Mouse (Mus musculus) embryonic facial prominence, embryonic 10.5 days (tissue): ENCODE measurements around the gene Cux1. TPM values are rescaled to one million over a fixed set of nuclear protein-coding genes. Genes with fewer than 3 reads are reported as not detected.
A peak's percentile ranks its signal among the peaks of the same experiment; 100 is the strongest.

Experiments
- DNase-seq: peaks from one replicate; pipeline ENCODE4 v3.0.0-alpha.2; 2017; ENCODE audit warnings: low spot score
- H3K27ac ChIP-seq: fragments of 300-500 bp; sonication (generic); replicated peaks from 2 replicates; pipeline ENCODE4 v1.5.1; 2016; ENCODE audit warnings: mild to moderate bottlenecking
- H3K27me3 ChIP-seq: fragments of 300-500 bp; sonication (generic); replicated peaks from 2 replicates; pipeline ENCODE4 v1.6.1; 2016; ENCODE audit warnings: low read depth, mild to moderate bottlenecking; ENCODE audit not compliant: poor library complexity, severe bottlenecking
- H3K36me3 ChIP-seq: fragments of 300-500 bp; sonication (generic); replicated peaks from 2 replicates; pipeline ENCODE4 v1.6.1; 2016; ENCODE audit warnings: mild to moderate bottlenecking, moderate library complexity
- H3K4me1 ChIP-seq: fragments of 300-500 bp; sonication (generic); 2 replicates; pipeline ENCODE4 v1.6.1; 2016
- H3K4me3 ChIP-seq: fragments of 300-500 bp; sonication (generic); 2 replicates; pipeline ENCODE4 v1.5.1; 2016; ENCODE audit warnings: mild to moderate bottlenecking, moderate library complexity
- H3K9me3 ChIP-seq: fragments of 300-500 bp; sonication (generic); 2 replicates; pipeline ENCODE4 v1.6.1; 2016; ENCODE audit warnings: mild to moderate bottlenecking
- WGBS: fragments of 180-500 bp; shearing (Covaris S2); methylation state at CpG from one replicate; pipeline ENCODE4 v1.1.7; 2016; 5-methylcytosine and 5-hydroxymethylcytosine counted together
- polyA plus RNA-seq: library from polyadenylated mRNA; unstranded; fragments of >200 nt; fragmentation: Nextera tagmentation; extraction: Ambion mirVana; gene quantifications from 2 replicates; pipeline ENCODE4 v1.2.1, GENCODE M21; 2016

Gene Cux1
- polyA plus RNA-seq, 1 experiment from 2014 or later = 75.3 TPM

GRCm38 (mm10) chr5:136488223-136488622 lies 79.1 kb downstream of the Cux1 start:
- WGBS = 82% methylated on average over 1 of the region's 1 CpGs

GRCm38 (mm10) chr5:136487397-136488093 lies 79.7 kb downstream of the Cux1 start:
- DNase-seq = no peak
- H3K4me3 ChIP-seq = no peak overlapping the region
- no peak overlapping the region for H3K27ac ChIP-seq
- peaks cover 33% of the 10 kb centered on the region for H3K4me1 ChIP-seq
- WGBS = 76% methylated on average over 11 of the region's 11 CpGs
- no peaks in the 10 kb centered on the region for H3K9me3 ChIP-seq
- H3K36me3 ChIP-seq = peaks cover 32% of the 10 kb centered on the region
- H3K27me3 ChIP-seq = no peaks in the 10 kb centered on the region

More at GRCm38 (mm10) chr5:136488223-136488622, 79.1 kb downstream of the Cux1 start:
- no peak overlapping the region for H3K27ac ChIP-seq
- H3K36me3 ChIP-seq = peaks cover 25% of the 10 kb centered on the region
- H3K9me3 ChIP-seq = no peaks in the 10 kb centered on the region
- DNase-seq = no peak
- H3K27me3 ChIP-seq = no peaks in the 10 kb centered on the region
- H3K4me3 ChIP-seq = no peak overlapping the region
- H3K4me1 ChIP-seq = peaks cover 38% of the 10 kb centered on the region

GRCm38 (mm10) chr5:136486401-136486800 lies 80.9 kb downstream of the Cux1 start:
- H3K36me3 ChIP-seq = peaks cover 42% of the 10 kb centered on the region
- no peak overlapping the region for H3K27ac ChIP-seq
- no peak for DNase-seq
- no peaks in the 10 kb centered on the region for H3K27me3 ChIP-seq
- no peaks in the 10 kb centered on the region for H3K9me3 ChIP-seq
- no peak overlapping the region for H3K4me3 ChIP-seq
- WGBS = 95% methylated on average over 3 of the region's 3 CpGs
- H3K4me1 ChIP-seq = peaks cover 33% of the 10 kb centered on the region

DNA sequence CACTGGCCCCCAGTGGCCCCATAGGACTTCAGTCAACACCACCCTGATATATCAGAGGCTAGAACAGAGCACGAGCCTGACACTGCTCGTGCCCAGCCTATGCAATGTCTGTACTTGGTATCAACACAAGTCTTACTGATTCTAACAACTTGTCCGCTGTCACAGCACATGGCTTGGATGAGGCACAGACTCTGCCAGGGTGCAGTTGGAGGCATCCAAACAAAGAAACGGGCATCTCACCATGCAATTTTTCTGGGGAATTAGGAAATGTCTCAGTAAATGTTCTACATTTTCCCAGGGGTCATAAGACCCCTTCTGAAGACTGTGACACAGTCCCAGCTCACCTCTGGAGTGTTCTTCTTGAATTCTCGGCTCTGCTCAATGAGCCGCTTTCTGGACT lies 81.9 kb downstream of the Cux1 start:
- WGBS = 92% methylated on average over 6 of the region's 6 CpGs
- H3K36me3 ChIP-seq = peaks cover 51% of the 10 kb centered on the region
- no peak for DNase-seq

DNA sequence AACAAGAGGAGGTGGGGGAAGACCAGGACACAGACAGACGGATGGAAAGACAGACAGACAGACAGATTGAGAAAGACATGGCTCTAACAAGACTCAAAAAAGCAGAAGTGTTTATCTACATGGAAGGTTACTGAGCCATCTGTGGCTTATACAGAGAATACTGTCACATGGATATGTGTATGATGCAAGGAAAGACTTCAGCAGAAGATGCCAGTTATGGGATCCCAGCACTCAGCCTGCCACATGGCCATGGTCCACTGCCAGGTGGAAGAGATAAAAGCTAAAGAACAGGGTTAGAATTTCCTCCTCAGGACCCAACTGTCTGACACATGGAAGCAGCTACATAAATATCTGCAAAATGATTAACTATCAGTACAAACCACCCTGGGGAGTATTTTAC lies 84.9 kb downstream of the Cux1 start:
- Histone ChIP-seq H3K4me1 (peaks cover 5% of the 10 kb centered on the region; the same call in 1 of the 2 replicates), H3K36me3 (peaks cover 72% of the 10 kb centered on the region), H3K27ac (no peak overlapping the region), H3K4me3 (no peak overlapping the region), H3K27me3 (no peaks in the 10 kb centered on the region), H3K9me3 (no peaks in the 10 kb centered on the region)
- 86% methylated on average over 1 of the region's 1 CpGs for WGBS
- DNase-seq = no peak

More for the DNA sequence above, 81.9 kb downstream of the Cux1 start:
- Histone ChIP-seq H3K4me1 (peaks cover 29% of the 10 kb centered on the region), H3K27ac (no peak overlapping the region), H3K27me3 (no peaks in the 10 kb centered on the region), H3K4me3 (no peak overlapping the region), H3K9me3 (no peaks in the 10 kb centered on the region)

DNA sequence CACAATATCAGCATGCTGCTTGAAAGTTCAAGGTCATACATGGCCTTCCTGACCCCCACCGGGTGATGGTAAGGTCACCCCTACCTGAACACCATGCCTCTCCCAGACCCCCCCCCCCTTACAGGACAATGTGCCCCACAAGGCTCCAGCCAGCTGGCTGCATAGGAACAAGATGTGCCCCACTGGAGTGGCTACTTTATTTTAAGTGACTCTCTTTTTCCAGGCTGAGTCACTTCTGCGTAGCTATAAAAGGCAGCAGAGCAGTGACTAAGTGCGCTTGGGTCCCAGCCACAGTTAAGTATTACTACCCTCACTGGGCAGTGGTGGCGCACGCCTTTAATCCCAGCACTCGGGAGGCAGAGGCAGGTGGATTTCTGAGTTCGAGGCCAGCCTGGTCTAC lies 86.7 kb downstream of the Cux1 start:
- Histone ChIP-seq H3K4me1 (peaks cover 5% of the 10 kb centered on the region; the same call in 1 of the 2 replicates), H3K27me3 (no peaks in the 10 kb centered on the region), H3K36me3 (peaks cover 75% of the 10 kb centered on the region), H3K27ac (no peak overlapping the region), H3K9me3 (no peaks in the 10 kb centered on the region), H3K4me3 (no peak overlapping the region)
- 92% methylated on average over 7 of the region's 7 CpGs for WGBS
- no peak for DNase-seq

DNA sequence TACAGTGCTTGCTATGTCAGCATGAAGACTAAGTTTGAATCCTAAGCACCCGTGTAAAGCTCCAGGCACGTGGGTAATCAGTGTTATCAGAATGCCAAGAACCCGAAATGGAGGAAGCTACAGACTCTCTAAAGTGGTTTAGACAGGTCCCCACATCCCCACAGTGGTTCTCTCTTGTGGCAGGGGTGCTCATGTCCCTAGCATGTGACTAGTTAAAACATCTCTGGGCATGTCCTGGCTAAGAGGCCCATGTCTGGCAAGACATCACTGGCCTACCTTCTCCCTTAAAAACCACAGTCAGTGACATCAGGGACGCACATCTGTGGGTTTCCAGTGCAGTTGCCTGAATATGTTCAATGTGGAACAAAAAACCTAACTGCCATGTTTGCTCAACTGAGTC lies 87.5 kb downstream of the Cux1 start:
- Histone ChIP-seq H3K36me3 (peaks cover 69% of the 10 kb centered on the region), H3K4me1 (peaks cover 10% of the 10 kb centered on the region), H3K27ac (no peak overlapping the region), H3K9me3 (no peaks in the 10 kb centered on the region), H3K4me3 (no peak overlapping the region), H3K27me3 (no peaks in the 10 kb centered on the region)
- no peak for DNase-seq
- WGBS = 88% methylated on average over 4 of the region's 4 CpGs

GRCm38 (mm10) chr5:136479024-136479763 lies 88.1 kb downstream of the Cux1 start:
- DNase-seq = no peak
- no peak overlapping the region for H3K27ac ChIP-seq
- H3K36me3 ChIP-seq = peaks cover 66% of the 10 kb centered on the region
- peaks cover 16% of the 10 kb centered on the region for H3K4me1 ChIP-seq
- WGBS = 84% methylated on average over 6 of the region's 6 CpGs
- no peaks in the 10 kb centered on the region for H3K27me3 ChIP-seq
- no peaks in the 10 kb centered on the region for H3K9me3 ChIP-seq
- H3K4me3 ChIP-seq = no peak overlapping the region

- Histone ChIP-seq H3K27ac (no peak overlapping the region), H3K36me3 (peaks cover 38% of the 10 kb centered on the region), H3K9me3 (no peaks in the 10 kb centered on the region), H3K27me3 (no peaks in the 10 kb centered on the region), H3K4me3 (no peak overlapping the region), H3K4me1 (peaks cover 34% of the 10 kb centered on the region)
- WGBS = 88% methylated on average over 3 of the region's 3 CpGs
- no peak for DNase-seq
Observed at GRCm38 (mm10) chr5:136476272-136476671, 91.0 kb downstream of the Cux1 start.

- DNase-seq = no peak
- no peaks in the 10 kb centered on the region for H3K27me3 ChIP-seq
- WGBS = 94% methylated on average over 1 of the region's 1 CpGs
Observed at GRCm38 (mm10) chr5:136475161-136475560, 92.1 kb downstream of the Cux1 start.

GRCm38 (mm10) chr5:136474086-136474485 lies 93.2 kb downstream of the Cux1 start:
- WGBS = 45% methylated on average over 3 of the region's 3 CpGs
- H3K4me1 ChIP-seq = peaks cover 40% of the 10 kb centered on the region
- peak; percentile 36 for DNase-seq

More at GRCm38 (mm10) chr5:136475161-136475560, 92.1 kb downstream of the Cux1 start:
- no peak overlapping the region for H3K4me3 ChIP-seq
- peaks cover 34% of the 10 kb centered on the region for H3K4me1 ChIP-seq
- H3K9me3 ChIP-seq = no peaks in the 10 kb centered on the region
- H3K27ac ChIP-seq = no peak overlapping the region
- peaks cover 30% of the 10 kb centered on the region for H3K36me3 ChIP-seq

GRCm38 (mm10) chr5:136473337-136473736 lies 94.0 kb downstream of the Cux1 start:
- H3K27ac ChIP-seq = no peak overlapping the region

More at GRCm38 (mm10) chr5:136474086-136474485, 93.2 kb downstream of the Cux1 start:
- no peak overlapping the region for H3K27ac ChIP-seq
- H3K27me3 ChIP-seq = no peaks in the 10 kb centered on the region
- H3K36me3 ChIP-seq = peaks cover 25% of the 10 kb centered on the region
- H3K4me3 ChIP-seq = no peak overlapping the region
- H3K9me3 ChIP-seq = no peaks in the 10 kb centered on the region

GRCm38 (mm10) chr5:136472846-136473245 lies 94.4 kb downstream of the Cux1 start:
- H3K9me3 ChIP-seq = no peaks in the 10 kb centered on the region
- no peak for DNase-seq
- peaks cover 49% of the 10 kb centered on the region for H3K4me1 ChIP-seq
- no peak overlapping the region for H3K27ac ChIP-seq
- no peaks in the 10 kb centered on the region for H3K27me3 ChIP-seq
- H3K4me3 ChIP-seq = no peak overlapping the region
- peaks cover 12% of the 10 kb centered on the region for H3K36me3 ChIP-seq
- WGBS = 81% methylated on average over 6 of the region's 6 CpGs

More at GRCm38 (mm10) chr5:136473337-136473736, 94.0 kb downstream of the Cux1 start:
- WGBS = 38% methylated on average over 6 of the region's 6 CpGs
- peaks cover 17% of the 10 kb centered on the region for H3K36me3 ChIP-seq
- no peaks in the 10 kb centered on the region for H3K27me3 ChIP-seq
- peaks cover 44% of the 10 kb centered on the region for H3K4me1 ChIP-seq
- no peak overlapping the region for H3K4me3 ChIP-seq
- no peaks in the 10 kb centered on the region for H3K9me3 ChIP-seq
- DNase-seq = no peak
